Comparison of ENCODE assay signal across 9 mouse cellular contexts in the genomic region with DNA sequence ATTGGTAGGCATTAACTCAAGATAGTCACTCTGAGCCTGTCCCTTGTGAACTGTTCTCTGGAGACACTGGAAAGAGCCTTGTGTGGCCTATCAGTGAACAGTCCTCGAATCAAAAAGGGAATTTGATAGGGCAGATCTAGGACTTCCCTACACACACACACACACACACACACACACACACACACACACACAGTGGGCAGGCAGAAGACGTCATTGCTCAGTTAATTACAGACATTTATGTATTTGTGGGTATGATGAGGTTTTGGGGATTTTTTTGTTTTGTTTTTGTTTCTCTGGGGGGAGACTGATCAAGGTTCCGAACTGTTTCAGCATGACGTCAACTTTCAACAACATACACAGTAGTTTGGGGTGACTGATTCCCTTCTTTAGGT. TPM values are rescaled to one million over a fixed set of nuclear protein-coding genes. Genes with fewer than 3 reads are reported as not detected.
DNase-seq lines count a peak whose midpoint lies in the region; ATAC-seq and TF ChIP-seq lines count a peak whose summit lies in the region.
"Had no signal": no experiment of that assay in that cellular context is flagged by ENCODE, and none has a peak within 500 bp of the region (broad histone marks: within the 10 kb centered on the region; RNA-seq: fewer than 3 reads in every experiment).

No protein-coding gene starts in this region.

- intact Hi-C loops in left cerebral cortex, postnatal 10 days (cut with DNase I): no loop called here

- peaks cover 7% of the 10 kb centered on the region for H3K9me3 ChIP-seq in megakaryocyte, embryonic 14.5 days

- TF ChIP-seq CTCF in cerebellum, adult 2 months (IDR thresholded peaks at IDR 0.05; ENCODE audit: borderline replicate concordance, insufficient read depth, low read depth, low read length): no peak

- no peak for TF ChIP-seq POLR2A in cerebellum, adult 2 months (IDR thresholded peaks at IDR 0.05; ENCODE audit: borderline replicate concordance, insufficient read depth, low read length)

- peak overlapping the region; percentile 60 for H3K4me3 ChIP-seq in cerebellum, adult 2 months (replicated peaks; ENCODE audit: insufficient read depth, low read depth, low read length)
- H3K4me3 ChIP-seq in megakaryocyte, embryonic 14.5 days (replicated peaks): peak overlapping the region; percentile 93

- H3K4me1 ChIP-seq in cerebellum, adult 2 months (ENCODE audit: control insufficient read depth, insufficient read depth, low read length): peaks cover 8% of the 10 kb centered on the region; the same call in 1 of the 2 replicates
- peaks cover 57% of the 10 kb centered on the region for H3K4me1 ChIP-seq in megakaryocyte, embryonic 14.5 days

- no peaks in the 10 kb centered on the region for H3K27me3 ChIP-seq in cerebellum, adult 2 months (ENCODE audit: control insufficient read depth, insufficient read depth, low read length)
- peaks cover 47% of the 10 kb centered on the region for H3K27me3 ChIP-seq in megakaryocyte, embryonic 14.5 days (replicated peaks)

- no peak for DNase-seq in cerebellum, adult 2 months
- DNase-seq in cerebellum, adult 8-10 months: no peak
- peak; percentile 78 for DNase-seq in CD4-positive, CD25-positive, alpha-beta regulatory T cell, adult 2 months (ENCODE audit: low read depth, low spot score)
- no peak for DNase-seq in left cerebral cortex, postnatal 10 days (ENCODE audit: extremely low spot score in 1 of 2, low spot score in 2 of 2)
- no peak for DNase-seq in adrenal gland, adult (ENCODE audit: inconsistent age in 2 of 2, low spot score in 1 of 2)
- DNase-seq in gastrocnemius, postnatal 25 days: no peak

- H3K27ac ChIP-seq in cerebellum, adult 2 months (ENCODE audit: insufficient read depth, low read length): 0 out of 2 replicates have a peak overlapping the region, but pooled peaks have one; percentile 55

- H3K36me3 ChIP-seq in megakaryocyte, embryonic 14.5 days (replicated peaks; ENCODE audit: low read length): peaks cover 3% of the 10 kb centered on the region

- WGBS in cerebellum, adult 2 months: 79% methylated on average over 4 of the region's 4 CpGs

- ATAC-seq in granulocyte monocyte progenitor cell, adult 5-6 weeks (replicated peaks; ENCODE audit: poor library complexity, severe bottlenecking): peak; percentile 14

RNA-seq across cellular contexts. Expression of gene Rnf157, which starts 0.8 kb away (rescaled TPM):
- polyA plus RNA-seq in cerebellum, adult 2 months (2012; rRNA removed): 121 and 147 TPM in 2 replicates
- 13.9 and 19.5 TPM in 2 replicates for total RNA-seq in granulocyte monocyte progenitor cell, adult 5-6 weeks (2014; fragmentation: Nextera tagmentation)
- total RNA-seq in granulocyte monocyte progenitor cell, adult 5-6 weeks (2017): 5.9 and 7.5 TPM in 2 replicates
- polyA plus RNA-seq in megakaryocyte, embryonic 14.5 days (2012; ENCODE audit: insufficient read depth, low replicate concordance): 1.2 and 1.8 TPM in 2 replicates
- 100 to 1,000 TPM; 200 to 207 TPM for total RNA-seq in left cerebral cortex, postnatal 10 days (2021)
- total RNA-seq in gastrocnemius, postnatal 25 days (2021): 10 to 100 TPM; 21.8 to 31.4 TPM

RNA-seq across cellular contexts. Expression of gene Ubald2, which starts 20.3 kb away (rescaled TPM):
- polyA plus RNA-seq in cerebellum, adult 2 months (2012; rRNA removed): 34.8 and 44.0 TPM in 2 replicates
- 49.9 and 62.5 TPM in 2 replicates for total RNA-seq in granulocyte monocyte progenitor cell, adult 5-6 weeks (2014; fragmentation: Nextera tagmentation)
- 45.8 and 46.4 TPM in 2 replicates for total RNA-seq in granulocyte monocyte progenitor cell, adult 5-6 weeks (2017)
- polyA plus RNA-seq in megakaryocyte, embryonic 14.5 days (2012; ENCODE audit: insufficient read depth, low replicate concordance): 443 and 805 TPM in 2 replicates
- total RNA-seq in left cerebral cortex, postnatal 10 days (2021): 10 to 100 TPM; 31.3 to 31.7 TPM
- total RNA-seq in gastrocnemius, postnatal 25 days (2021): 10 to 100 TPM; 35.9 to 40.4 TPM

RNA-seq across cellular contexts. Expression of gene Qrich2, which starts 52.4 kb away (rescaled TPM):
- polyA plus RNA-seq in cerebellum, adult 2 months (2012; rRNA removed): 0.05 TPM in 1 of 2 replicates, not detected in the other
- not detected in 2 replicates for total RNA-seq in granulocyte monocyte progenitor cell, adult 5-6 weeks (2014; fragmentation: Nextera tagmentation)
- not detected in 2 replicates for total RNA-seq in granulocyte monocyte progenitor cell, adult 5-6 weeks (2017)
- not detected in 2 replicates for polyA plus RNA-seq in megakaryocyte, embryonic 14.5 days (2012; ENCODE audit: insufficient read depth, low replicate concordance)
- under 1 TPM in 1 of 2 experiments, not detected in 1; 0.14 TPM for total RNA-seq in left cerebral cortex, postnatal 10 days (2021)
- not detected for total RNA-seq in gastrocnemius, postnatal 25 days (2021)
- total RNA-seq: common myeloid progenitor, adult 5-6 weeks had no signal

Comparison
In these comparisons a context has a peak if more than half of its experiments do, and no peak if none do; other contexts are left out.
1. RNA of gene Rnf157, which starts 0.8 kb away (total RNA-seq): 200 to 207 TPM in left cerebral cortex, postnatal 10 days; 21.8 to 31.4 TPM in gastrocnemius, postnatal 25 days and 5.9 to 19.5 TPM in granulocyte monocyte progenitor cell, adult 5-6 weeks; every median in the first group is over 4 times any median in the second.